Mouse (Mus musculus) mature B cell (primary cell): ENCODE measurements around the gene Surf6.

ENCODE experiments used
- in situ Hi-C: fragments of 300-500 bp; cut with MboI; formaldehyde crosslinking; loops from 2 replicates; pipeline ENCODE4 v1.14.3; 2019

Surf6 gene

DNA sequence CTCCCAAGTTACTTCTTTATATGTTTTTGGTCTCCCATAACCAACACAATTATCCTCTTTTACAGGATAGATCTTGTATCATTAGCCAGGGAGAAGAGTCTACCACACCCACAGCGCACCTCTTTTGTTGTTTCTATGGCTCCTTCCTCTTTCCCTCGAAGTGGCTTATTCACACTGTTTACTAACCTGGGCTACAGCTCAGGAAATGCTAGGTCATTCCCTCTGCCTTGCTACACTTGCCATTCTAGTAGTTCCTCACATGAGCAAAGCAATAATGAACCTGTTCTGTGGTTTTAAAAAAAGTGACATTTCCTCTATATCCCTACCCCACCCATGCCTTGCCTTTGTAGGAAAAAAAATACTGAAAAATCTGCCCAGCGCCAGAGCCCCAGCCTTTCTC is 39.8 kb downstream of the Surf6 start:
- in situ Hi-C loops: no loop called here

DNA sequence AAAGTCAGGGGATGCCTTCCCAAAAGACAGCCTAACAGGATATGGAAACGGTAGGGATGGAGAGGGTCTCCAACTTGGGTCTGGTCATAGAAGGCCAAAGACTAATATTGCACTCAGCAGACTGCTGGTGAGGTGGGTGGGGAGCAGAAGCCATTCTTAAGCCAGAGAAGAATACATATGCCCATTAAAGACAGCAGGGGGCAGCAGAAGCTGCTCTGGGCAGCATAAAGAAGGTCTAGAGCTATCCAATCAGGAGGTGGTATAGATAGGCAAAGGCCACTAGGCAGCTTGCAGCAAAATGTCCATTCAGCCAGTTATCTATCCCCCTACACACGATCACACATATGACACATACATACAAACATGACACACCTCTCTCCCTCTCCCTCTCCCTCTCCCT is 55.0 kb downstream of the Surf6 start:
- in situ Hi-C loops: no loop called here
